Mouse (Mus musculus): ENCODE data around the gene Cbl. TPM values are rescaled to one million over a fixed set of nuclear protein-coding genes. Genes with fewer than 3 reads are reported as not detected.

Cbl gene
- polyA plus RNA-seq, 1 experiment from 2014 or later, result 27.6 TPM

GRCm38 (mm10) chr9:44261388-44261787 lies 27.5 kb upstream of the Cbl start:
- no peak overlapping the region for H3K4me3 ChIP-seq (replicated peaks; ENCODE audit: low read depth, low read length)
- H3K4me2 ChIP-seq (ENCODE audit: low read length), result no peak overlapping the region
- WGBS, result 86% methylated on average over 14 of the region's 14 CpGs
- no peak for ATAC-seq (ENCODE audit: low FRiP score, low TSS enrichment)
- no peaks in the 10 kb centered on the region for H3K36me3 ChIP-seq (ENCODE audit: control insufficient read depth, insufficient read depth, low read length)
- peaks cover 13% of the 10 kb centered on the region; the same call in 1 of the 2 replicates for H3K4me1 ChIP-seq (ENCODE audit: control insufficient read depth, insufficient read depth, low read length)
- H3K9ac ChIP-seq (replicated peaks; ENCODE audit: low read length), result no peak overlapping the region
- H3K9me3 ChIP-seq (ENCODE audit: control insufficient read depth, low read length), result no peaks in the 10 kb centered on the region
- H3K27me3 ChIP-seq (ENCODE audit: control insufficient read depth, insufficient read depth, low read length), result no peaks in the 10 kb centered on the region
- no peak overlapping the region for H3K27ac ChIP-seq (replicated peaks; ENCODE audit: low read depth, low read length)
- DNase-seq, result no peak

- whole genome bisulfite sequencing, result 79% methylated on average over 10 of the region's 10 CpGs
These were observed 25.2 kb upstream of the Cbl start for GRCm38 (mm10) chr9:44259014-44259413.

GRCm38 (mm10) chr9:44256213-44256612 lies 22.4 kb upstream of the Cbl start:
- no peaks in the 10 kb centered on the region for H3K36me3 ChIP-seq (ENCODE audit: control insufficient read depth, insufficient read depth, low read length)
- WGBS, result 88% methylated on average over 8 of the region's 8 CpGs
- ATAC-seq (ENCODE audit: low FRiP score, low TSS enrichment) (no peak), DNase-seq (no peak)
- no peaks in the 10 kb centered on the region for H3K27me3 ChIP-seq (ENCODE audit: control insufficient read depth, insufficient read depth, low read length)
- no peaks in the 10 kb centered on the region for H3K9me3 ChIP-seq (ENCODE audit: control insufficient read depth, low read length)
- no peak overlapping the region for H3K9ac ChIP-seq (replicated peaks; ENCODE audit: low read length)
- H3K4me1 ChIP-seq (ENCODE audit: control insufficient read depth, insufficient read depth, low read length), result peaks cover 30% of the 10 kb centered on the region
- H3K4me3 ChIP-seq (replicated peaks; ENCODE audit: low read depth, low read length), result no peak overlapping the region
- no peak overlapping the region for H3K4me2 ChIP-seq (ENCODE audit: low read length)
- H3K27ac ChIP-seq (replicated peaks; ENCODE audit: low read depth, low read length), result no peak overlapping the region

More at GRCm38 (mm10) chr9:44259014-44259413, 25.2 kb upstream of the Cbl start:
- peaks cover 19% of the 10 kb centered on the region for H3K4me1 ChIP-seq (ENCODE audit: control insufficient read depth, insufficient read depth, low read length)
- no peak overlapping the region for H3K9ac ChIP-seq (replicated peaks; ENCODE audit: low read length)
- DNase-seq, result no peak
- H3K4me3 ChIP-seq (replicated peaks; ENCODE audit: low read depth, low read length), result no peak overlapping the region
- H3K36me3 ChIP-seq (ENCODE audit: control insufficient read depth, insufficient read depth, low read length), result no peaks in the 10 kb centered on the region
- H3K4me2 ChIP-seq (ENCODE audit: low read length), result no peak overlapping the region
- ATAC-seq (ENCODE audit: low FRiP score, low TSS enrichment), result no peak
- H3K27ac ChIP-seq (replicated peaks; ENCODE audit: low read depth, low read length), result no peak overlapping the region
- no peaks in the 10 kb centered on the region for H3K27me3 ChIP-seq (ENCODE audit: control insufficient read depth, insufficient read depth, low read length)
- no peaks in the 10 kb centered on the region for H3K9me3 ChIP-seq (ENCODE audit: control insufficient read depth, low read length)

- peak; percentile 64 for DNase-seq
- Histone ChIP-seq H3K9me3 (ENCODE audit: control insufficient read depth, low read length) (no peaks in the 10 kb centered on the region), H3K36me3 (ENCODE audit: control insufficient read depth, insufficient read depth, low read length) (no peaks in the 10 kb centered on the region), H3K4me3 (replicated peaks; ENCODE audit: low read depth, low read length) (no peak overlapping the region), H3K27me3 (ENCODE audit: control insufficient read depth, insufficient read depth, low read length) (no peaks in the 10 kb centered on the region), H3K27ac (replicated peaks; ENCODE audit: low read depth, low read length) (peak overlapping the region; percentile 79), H3K4me1 (ENCODE audit: control insufficient read depth, insufficient read depth, low read length) (peaks cover 30% of the 10 kb centered on the region), H3K9ac (replicated peaks; ENCODE audit: low read length) (no peak overlapping the region; the same call in 1 of the 2 replicates), H3K4me2 (ENCODE audit: low read length) (peak overlapping the region; percentile 25; the same call in 1 of the 2 replicates)
- ATAC-seq (ENCODE audit: low FRiP score, low TSS enrichment), result peak; percentile 58; the same call in 1 of the 2 replicates
- WGBS, result 37% methylated on average over 6 of the region's 6 CpGs
These were observed 21.3 kb upstream of the Cbl start for GRCm38 (mm10) chr9:44255136-44255521.

GRCm38 (mm10) chr9:44254508-44255135 lies 20.8 kb upstream of the Cbl start:
- H3K4me1 ChIP-seq (ENCODE audit: control insufficient read depth, insufficient read depth, low read length), result peaks cover 30% of the 10 kb centered on the region
- ATAC-seq (ENCODE audit: low FRiP score, low TSS enrichment) (peak; percentile 71; the same call in 1 of the 2 replicates), DNase-seq (peak; percentile 82)
- WGBS, result 3% methylated on average over 5 of the region's 5 CpGs
- H3K4me2 ChIP-seq (ENCODE audit: low read length), result peak overlapping the region; percentile 25; the same call in 1 of the 2 replicates
- peak overlapping the region; percentile 79 for H3K27ac ChIP-seq (replicated peaks; ENCODE audit: low read depth, low read length)
- no peak overlapping the region for H3K4me3 ChIP-seq (replicated peaks; ENCODE audit: low read depth, low read length)
- H3K27me3 ChIP-seq (ENCODE audit: control insufficient read depth, insufficient read depth, low read length), result no peaks in the 10 kb centered on the region
- H3K9ac ChIP-seq (replicated peaks; ENCODE audit: low read length), result no peak overlapping the region; the same call in 1 of the 2 replicates
- H3K9me3 ChIP-seq (ENCODE audit: control insufficient read depth, low read length), result no peaks in the 10 kb centered on the region
- no peaks in the 10 kb centered on the region for H3K36me3 ChIP-seq (ENCODE audit: control insufficient read depth, insufficient read depth, low read length)

GRCm38 (mm10) chr9:44253441-44253840 lies 19.6 kb upstream of the Cbl start:
- DNase-seq (peak; percentile 12), ATAC-seq (ENCODE audit: low FRiP score, low TSS enrichment) (no peak)
- no peaks in the 10 kb centered on the region for H3K9me3 ChIP-seq (ENCODE audit: control insufficient read depth, low read length)
- no peaks in the 10 kb centered on the region for H3K27me3 ChIP-seq (ENCODE audit: control insufficient read depth, insufficient read depth, low read length)
- WGBS, result 70% methylated on average over 6 of the region's 6 CpGs
- peak overlapping the region; percentile 79; the same call in 1 of the 2 replicates for H3K27ac ChIP-seq (replicated peaks; ENCODE audit: low read depth, low read length)
- peaks cover 30% of the 10 kb centered on the region for H3K4me1 ChIP-seq (ENCODE audit: control insufficient read depth, insufficient read depth, low read length)
- H3K36me3 ChIP-seq (ENCODE audit: control insufficient read depth, insufficient read depth, low read length), result no peaks in the 10 kb centered on the region
- H3K9ac ChIP-seq (replicated peaks; ENCODE audit: low read length), result no peak overlapping the region
- no peak overlapping the region for H3K4me3 ChIP-seq (replicated peaks; ENCODE audit: low read depth, low read length)
- no peak overlapping the region for H3K4me2 ChIP-seq (ENCODE audit: low read length)

GRCm38 (mm10) chr9:44251314-44251713 lies 17.5 kb upstream of the Cbl start, which contains the start of gene Pdzd3:
Pdzd3 (minus strand) TSS chr9:44251471.
- H3K27ac ChIP-seq (replicated peaks; ENCODE audit: low read depth, low read length), result no peak within 1 kb of the TSS
- H3K4me1 ChIP-seq (ENCODE audit: control insufficient read depth, insufficient read depth, low read length), result peaks cover 30% of the 10 kb centered on the region
- H3K9ac ChIP-seq (replicated peaks; ENCODE audit: low read length), result 0 out of 2 replicates have a peak within 1 kb of the TSS, but pooled peaks have one; percentile 9
- DNase-seq (no peak), ATAC-seq (ENCODE audit: low FRiP score, low TSS enrichment) (no peak)
- H3K9me3 ChIP-seq (ENCODE audit: control insufficient read depth, low read length), result no peaks in the 10 kb centered on the region
- 86% methylated on average over 10 of the region's 10 CpGs for WGBS
- no peaks in the 10 kb centered on the region for H3K27me3 ChIP-seq (ENCODE audit: control insufficient read depth, insufficient read depth, low read length)
- no peak within 1 kb of the TSS for H3K4me2 ChIP-seq (ENCODE audit: low read length)
- no peak within 1 kb of the TSS for H3K4me3 ChIP-seq (replicated peaks; ENCODE audit: low read depth, low read length)
- no peaks in the 10 kb centered on the region for H3K36me3 ChIP-seq (ENCODE audit: control insufficient read depth, insufficient read depth, low read length)

- WGBS, result 38% methylated on average over 4 of the region's 4 CpGs
- Histone ChIP-seq H3K9me3 (ENCODE audit: control insufficient read depth, low read length) (no peaks in the 10 kb centered on the region), H3K4me3 (replicated peaks; ENCODE audit: low read depth, low read length) (no peak overlapping the region), H3K27ac (replicated peaks; ENCODE audit: low read depth, low read length) (no peak overlapping the region), H3K9ac (replicated peaks; ENCODE audit: low read length) (0 out of 2 replicates have a peak overlapping the region, but pooled peaks have one; percentile 9), H3K4me2 (ENCODE audit: low read length) (no peak overlapping the region), H3K27me3 (ENCODE audit: control insufficient read depth, insufficient read depth, low read length) (no peaks in the 10 kb centered on the region), H3K36me3 (ENCODE audit: control insufficient read depth, insufficient read depth, low read length) (no peaks in the 10 kb centered on the region), H3K4me1 (ENCODE audit: control insufficient read depth, insufficient read depth, low read length) (peaks cover 25% of the 10 kb centered on the region)
- DNase-seq, result peak; percentile 18
- no peak for ATAC-seq (ENCODE audit: low FRiP score, low TSS enrichment)
These were observed 16.6 kb upstream of the Cbl start for GRCm38 (mm10) chr9:44250445-44250844.
